Mouse (Mus musculus) neural tube, embryonic 12.5 days (tissue): ENCODE measurements around the gene Ddx25. TPM values are rescaled to one million over a fixed set of nuclear protein-coding genes. Genes with fewer than 3 reads are reported as not detected.

Experiments
- ATAC-seq: fragments of 200-750 bp; cut with Nextera tagmentation; 2 replicates; pipeline ENCODE4 v1.8.0; 2017; ENCODE audit warnings: low read depth, mild to moderate bottlenecking, moderate TSS enrichment, moderate library complexity; ENCODE audit not compliant: low FRiP score
- H3K27ac ChIP-seq: fragments of 300-500 bp; sonication (generic); 2 replicates; pipeline ENCODE4 v1.5.1; 2016
- H3K27me3 ChIP-seq: fragments of 300-500 bp; sonication (generic); replicated peaks from 2 replicates; pipeline ENCODE4 v1.6.1; 2016; ENCODE audit warnings: mild to moderate bottlenecking
- H3K36me3 ChIP-seq: fragments of 300-500 bp; sonication (generic); 2 replicates; pipeline ENCODE4 v1.6.1; 2016; ENCODE audit warnings: mild to moderate bottlenecking
- H3K4me1 ChIP-seq: fragments of 300-500 bp; sonication (generic); 2 replicates; pipeline ENCODE4 v1.6.1; 2016
- H3K4me2 ChIP-seq: fragments of 300-500 bp; sonication (generic); replicated peaks from 2 replicates; pipeline ENCODE4 v1.6.1; 2016; ENCODE audit warnings: mild to moderate bottlenecking
- H3K4me3 ChIP-seq: fragments of 300-500 bp; sonication (generic); 2 replicates; pipeline ENCODE4 v1.5.1; 2016
- H3K9ac ChIP-seq: fragments of 300-500 bp; sonication (generic); 2 replicates; pipeline ENCODE4 v1.6.1; 2016; ENCODE audit warnings: mild to moderate bottlenecking
- H3K9me3 ChIP-seq: fragments of 300-500 bp; sonication (generic); 2 replicates; pipeline ENCODE4 v1.6.1; 2016; ENCODE audit warnings: mild to moderate bottlenecking
- WGBS: fragments of 180-500 bp; shearing (Covaris S2); methylation state at CpG from one replicate; pipeline ENCODE4 v1.1.7; 2016; 5-methylcytosine and 5-hydroxymethylcytosine counted together
- polyA plus RNA-seq: library from polyadenylated mRNA; unstranded; fragments of >200 nt; fragmentation: Nextera tagmentation; extraction: Ambion mirVana; gene quantifications from 2 replicates; pipeline ENCODE4 v1.2.1, GENCODE M21; 2016

Ddx25 gene
- polyA plus RNA-seq, 1 experiment from 2014 or later: 15.7 TPM

GRCm38 (mm10) chr9:35559009-35559890 is 922 bp upstream of the Ddx25 start:
- Histone ChIP-seq H3K27ac (peak overlapping the region; percentile 37; the same call in 1 of the 2 replicates), H3K36me3 (peaks cover 15% of the 10 kb centered on the region), H3K4me3 (peak overlapping the region; percentile 68), H3K4me1 (peaks cover 13% of the 10 kb centered on the region), H3K27me3 (no peaks in the 10 kb centered on the region), H3K9ac (peak overlapping the region; percentile 60), H3K9me3 (no peaks in the 10 kb centered on the region), H3K4me2 (peak overlapping the region; percentile 92)
- ATAC-seq: peak; percentile 93
- WGBS: 1% methylated on average over 31 of the region's 31 CpGs

GRCm38 (mm10) chr9:35556494-35557102 is 1.7 kb downstream of the Ddx25 start:
- Histone ChIP-seq H3K27ac (no peak overlapping the region), H3K9me3 (no peaks in the 10 kb centered on the region), H3K4me2 (no peak overlapping the region), H3K36me3 (peaks cover 8% of the 10 kb centered on the region), H3K4me3 (no peak overlapping the region), H3K4me1 (peaks cover 13% of the 10 kb centered on the region), H3K27me3 (no peaks in the 10 kb centered on the region), H3K9ac (no peak overlapping the region)
- WGBS: 88% methylated on average over 12 of the region's 12 CpGs
- ATAC-seq: no peak

DNA sequence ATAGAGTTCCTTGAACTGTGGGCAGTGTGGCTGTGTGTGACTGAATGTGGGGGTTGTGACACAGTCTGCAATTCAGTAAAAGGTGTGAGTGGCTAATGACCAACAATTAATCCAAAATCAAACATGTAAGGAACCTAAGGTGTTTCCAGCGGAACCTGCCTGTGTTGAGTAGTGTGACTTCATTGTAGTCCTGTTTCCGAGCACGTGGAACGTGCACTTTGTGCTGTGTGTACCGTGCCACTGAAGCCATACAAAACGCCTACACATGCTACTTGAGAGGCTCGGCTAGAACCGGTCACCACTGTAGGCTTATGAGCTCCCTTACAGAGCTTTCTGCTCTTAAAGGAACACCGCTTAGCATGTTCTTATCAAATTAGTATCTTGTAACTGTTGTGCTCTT is 9.9 kb downstream of the Ddx25 start:
- peaks cover 9% of the 10 kb centered on the region for H3K4me1 ChIP-seq
- WGBS: 74% methylated on average over 9 of the region's 9 CpGs
- H3K36me3 ChIP-seq: peaks cover 7% of the 10 kb centered on the region; the same call in 1 of the 2 replicates
- no peak overlapping the region for H3K4me2 ChIP-seq
- no peaks in the 10 kb centered on the region for H3K27me3 ChIP-seq
- no peak overlapping the region for H3K27ac ChIP-seq
- ATAC-seq: no peak
- no peaks in the 10 kb centered on the region for H3K9me3 ChIP-seq
- no peak overlapping the region for H3K4me3 ChIP-seq
- no peak overlapping the region for H3K9ac ChIP-seq

- WGBS: 90% methylated on average over 9 of the region's 9 CpGs
- Histone ChIP-seq H3K27ac (no peak overlapping the region), H3K4me3 (no peak overlapping the region), H3K27me3 (no peaks in the 10 kb centered on the region), H3K9me3 (no peaks in the 10 kb centered on the region), H3K36me3 (peaks cover 11% of the 10 kb centered on the region; the same call in 1 of the 2 replicates), H3K4me1 (peaks cover 9% of the 10 kb centered on the region), H3K4me2 (no peak overlapping the region), H3K9ac (no peak overlapping the region)
- ATAC-seq: no peak
Observed at GRCm38 (mm10) chr9:35546745-35547144, 11.6 kb downstream of the Ddx25 start.

DNA sequence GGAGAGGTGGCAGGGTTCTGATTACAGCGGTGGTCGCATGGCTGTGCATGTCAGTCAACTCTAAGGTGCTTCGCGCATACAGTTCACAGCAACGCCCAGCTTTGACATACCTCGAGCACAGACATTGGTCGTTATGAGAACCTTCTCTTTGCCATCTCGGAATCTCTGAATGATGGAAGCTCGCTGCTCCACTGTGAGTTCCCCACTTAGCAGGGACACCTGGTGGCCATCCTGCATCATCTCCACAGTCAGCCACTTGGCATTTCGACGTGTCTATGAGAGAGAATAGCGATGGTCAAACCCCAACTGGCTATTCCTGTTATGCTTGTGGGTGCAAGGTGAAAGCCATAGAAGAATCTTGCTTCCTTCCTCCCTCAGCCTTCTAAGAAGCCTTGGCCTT is 12.6 kb downstream of the Ddx25 start:
- Histone ChIP-seq H3K27me3 (no peaks in the 10 kb centered on the region), H3K4me1 (peaks cover 9% of the 10 kb centered on the region), H3K9me3 (no peaks in the 10 kb centered on the region), H3K4me3 (no peak overlapping the region), H3K27ac (no peak overlapping the region), H3K36me3 (peaks cover 5% of the 10 kb centered on the region; the same call in 1 of the 2 replicates), H3K4me2 (no peak overlapping the region), H3K9ac (no peak overlapping the region)
- WGBS: 78% methylated on average over 12 of the region's 12 CpGs
- ATAC-seq: no peak

DNA sequence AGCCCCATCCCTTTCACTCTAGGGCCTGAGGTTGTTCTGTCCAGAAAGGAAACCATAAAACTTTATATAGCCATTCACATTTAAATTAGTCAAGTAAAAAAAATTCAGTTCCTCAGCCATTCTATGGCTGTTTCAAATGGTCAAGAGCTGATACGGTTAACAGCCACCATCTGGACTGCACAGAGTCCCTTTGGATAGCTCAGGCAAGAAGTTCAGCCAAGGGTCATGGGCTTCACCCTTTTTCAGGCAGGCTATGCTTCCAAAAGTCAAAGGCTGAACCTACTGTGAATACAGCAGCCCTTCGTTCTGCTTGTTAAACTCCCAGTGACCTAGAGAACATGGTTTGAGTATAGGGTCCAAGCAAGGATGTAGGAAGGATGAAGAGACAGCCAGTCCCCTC is 13.7 kb downstream of the Ddx25 start:
- H3K4me2 ChIP-seq: no peak overlapping the region
- ATAC-seq: peak; percentile 35; the same call in 1 of the 2 replicates
- H3K27ac ChIP-seq: no peak overlapping the region
- no peak overlapping the region for H3K4me3 ChIP-seq
- no peak overlapping the region for H3K9ac ChIP-seq
- no peaks in the 10 kb centered on the region for H3K27me3 ChIP-seq
- WGBS: 17% methylated on average over 2 of the region's 2 CpGs
- peaks cover 9% of the 10 kb centered on the region for H3K4me1 ChIP-seq
- H3K36me3 ChIP-seq: peaks cover 4% of the 10 kb centered on the region; the same call in 1 of the 2 replicates
- H3K9me3 ChIP-seq: no peaks in the 10 kb centered on the region

DNA sequence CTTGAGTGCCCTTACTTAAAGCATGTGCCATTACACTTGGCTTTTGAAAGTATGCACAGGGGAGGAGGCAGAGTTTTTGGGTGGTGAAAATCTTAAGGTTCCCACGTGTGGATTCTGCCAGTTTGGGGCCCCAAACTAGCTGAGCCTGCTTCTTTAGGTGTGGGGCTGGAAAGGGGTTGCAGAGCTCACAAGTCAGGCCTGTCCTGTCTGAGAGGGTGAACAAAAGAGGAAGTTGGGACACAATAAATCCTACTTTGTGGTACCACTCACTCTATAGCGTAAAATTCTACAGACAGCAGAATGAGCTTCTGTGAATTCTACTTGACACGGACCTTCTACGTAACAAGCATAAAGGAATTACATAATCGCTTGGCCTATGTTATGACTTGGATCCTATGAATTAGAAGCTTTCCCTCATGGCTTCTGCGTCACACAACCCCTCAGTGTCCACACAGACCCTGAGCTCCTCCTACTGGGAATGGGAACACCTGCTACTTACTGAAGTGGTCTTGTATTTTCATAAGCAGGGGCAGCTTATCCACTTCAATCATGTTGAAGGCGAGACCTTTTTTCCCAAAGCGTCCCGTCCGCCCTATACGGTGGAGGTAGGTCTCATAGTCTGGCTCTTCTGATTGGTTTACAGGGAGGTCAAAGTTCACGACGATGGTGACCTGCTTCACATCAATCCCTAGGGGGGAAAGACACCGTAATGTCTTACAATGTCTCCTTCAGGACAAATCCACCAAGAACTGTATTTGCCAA is 15.0 kb downstream of the Ddx25 start:
- Histone ChIP-seq H3K4me1 (peaks cover 12% of the 10 kb centered on the region), H3K4me2 (no peak overlapping the region), H3K36me3 (peaks cover 4% of the 10 kb centered on the region; the same call in 1 of the 2 replicates), H3K27me3 (no peaks in the 10 kb centered on the region), H3K9me3 (no peaks in the 10 kb centered on the region), H3K4me3 (no peak overlapping the region), H3K9ac (no peak overlapping the region), H3K27ac (no peak overlapping the region)
- ATAC-seq: no peak
- WGBS: 78% methylated on average over 14 of the region's 14 CpGs

DNA sequence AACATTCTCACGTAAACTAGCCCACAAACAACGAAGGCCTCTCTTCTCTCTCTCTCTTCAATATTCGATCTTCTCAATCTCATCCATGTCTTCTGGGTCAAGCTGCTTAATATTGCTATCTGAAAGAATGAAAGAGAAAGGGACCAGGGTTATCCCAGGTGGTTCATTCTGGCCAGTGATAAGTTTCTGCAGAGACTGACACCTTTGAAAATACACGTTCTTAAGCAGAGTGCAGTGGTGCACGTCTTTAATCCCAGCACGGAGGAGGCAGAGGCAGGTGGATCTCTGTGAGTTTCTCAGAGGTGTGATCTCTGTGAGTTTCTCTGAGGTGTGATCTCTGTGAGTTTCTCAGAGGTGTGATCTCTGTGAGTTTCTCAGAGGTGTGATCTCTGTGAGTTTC is 16.4 kb downstream of the Ddx25 start:
- Histone ChIP-seq H3K36me3 (peaks cover 4% of the 10 kb centered on the region; the same call in 1 of the 2 replicates), H3K9ac (no peak overlapping the region), H3K4me3 (no peak overlapping the region), H3K4me2 (no peak overlapping the region), H3K27me3 (no peaks in the 10 kb centered on the region), H3K9me3 (no peaks in the 10 kb centered on the region), H3K4me1 (peaks cover 18% of the 10 kb centered on the region), H3K27ac (no peak overlapping the region)
- 72% methylated on average over 6 of the region's 6 CpGs for WGBS
- no peak for ATAC-seq

DNA sequence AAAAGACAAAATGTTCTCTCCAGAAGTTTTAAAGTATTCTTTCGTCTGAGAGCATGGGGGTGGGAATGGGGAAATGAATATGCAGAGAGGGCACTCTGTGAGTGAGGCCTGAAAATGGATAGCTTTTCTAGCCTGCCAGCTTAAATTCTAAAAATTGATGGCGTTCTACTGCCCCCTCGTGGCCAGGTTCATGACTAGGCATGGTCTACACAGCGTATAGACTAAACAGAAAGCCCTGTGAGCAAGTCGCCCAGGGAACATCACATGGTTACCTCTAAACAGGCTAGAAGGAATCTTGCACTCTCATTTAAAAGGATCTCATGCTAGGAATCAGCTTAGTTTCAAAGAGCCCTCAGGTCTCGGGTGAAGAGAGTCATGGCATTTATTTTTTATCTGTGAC is 16.8 kb downstream of the Ddx25 start:
- Histone ChIP-seq H3K27ac (no peak overlapping the region), H3K27me3 (no peaks in the 10 kb centered on the region), H3K4me1 (peaks cover 18% of the 10 kb centered on the region), H3K4me3 (no peak overlapping the region), H3K9me3 (no peaks in the 10 kb centered on the region), H3K9ac (no peak overlapping the region), H3K36me3 (peaks cover 4% of the 10 kb centered on the region; the same call in 1 of the 2 replicates), H3K4me2 (no peak overlapping the region)
- WGBS: 11% methylated on average over 6 of the region's 6 CpGs
- ATAC-seq: peak; percentile 70

DNA sequence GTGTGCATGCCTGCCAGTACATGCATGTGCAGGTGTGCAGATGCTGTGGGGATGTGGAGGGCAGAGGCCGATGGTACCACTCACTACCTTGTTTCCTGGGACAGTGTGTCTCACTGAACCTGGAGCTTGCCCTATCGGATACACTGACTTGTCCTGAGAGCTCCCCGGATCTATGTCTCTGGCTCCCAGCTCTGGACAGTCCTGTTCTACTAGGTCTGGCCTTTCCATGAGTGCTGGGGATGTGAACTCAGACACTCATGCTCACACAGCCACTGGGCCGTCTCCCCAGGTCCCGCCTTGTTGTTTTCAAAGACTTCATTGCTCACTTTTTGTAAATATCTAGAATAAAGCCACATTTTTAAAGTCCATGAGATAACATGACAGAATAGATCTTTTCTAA is 17.3 kb downstream of the Ddx25 start:
- WGBS: 92% methylated on average over 5 of the region's 5 CpGs
- Histone ChIP-seq H3K9ac (no peak overlapping the region), H3K27ac (no peak overlapping the region), H3K27me3 (no peaks in the 10 kb centered on the region), H3K36me3 (peaks cover 4% of the 10 kb centered on the region; the same call in 1 of the 2 replicates), H3K4me1 (peaks cover 18% of the 10 kb centered on the region), H3K9me3 (no peaks in the 10 kb centered on the region), H3K4me3 (no peak overlapping the region), H3K4me2 (no peak overlapping the region)
- no peak for ATAC-seq

- Histone ChIP-seq H3K27me3 (no peaks in the 10 kb centered on the region), H3K27ac (no peak overlapping the region), H3K4me1 (peaks cover 9% of the 10 kb centered on the region; the same call in 1 of the 2 replicates), H3K36me3 (peaks cover 4% of the 10 kb centered on the region; the same call in 1 of the 2 replicates), H3K4me3 (no peak overlapping the region), H3K9me3 (no peaks in the 10 kb centered on the region), H3K9ac (no peak overlapping the region), H3K4me2 (no peak overlapping the region)
- ATAC-seq: no peak
- 77% methylated on average over 13 of the region's 13 CpGs for WGBS
Observed at GRCm38 (mm10) chr9:35539001-35539750, 19.2 kb downstream of the Ddx25 start.
